ENCODE assay signal across 9 mouse cellular contexts in genomic region chr2:91327968-91328728, GRCm38 (mm10).
A peak's percentile ranks its signal among the peaks of the same experiment; 100 is the strongest.
DNase-seq lines count a peak whose midpoint lies in the region; ATAC-seq and TF ChIP-seq lines count a peak whose summit lies in the region.
"Had no signal": no experiment of that assay in that cellular context is flagged by ENCODE, and none has a peak within 500 bp of the region (broad histone marks: within the 10 kb centered on the region; RNA-seq: fewer than 3 reads in every experiment).

No protein-coding gene starts in this region.

- H3K4me3 ChIP-seq in megakaryocyte, embryonic 14.5 days (replicated peaks) = peak overlapping the region; percentile 33
- H3K4me3 ChIP-seq in forebrain, embryonic 11.5 days (ENCODE audit: low read depth, low read length) = no peak overlapping the region
- no peak overlapping the region for H3K4me3 ChIP-seq in kidney, adult 2 months (ENCODE audit: insufficient read depth, low read depth, low read length)
- H3K4me3 ChIP-seq in midbrain, embryonic 13.5 days (replicated peaks) = no peak overlapping the region
- H3K4me3 ChIP-seq: liver, embryonic 13.5 days had no signal

- no peak for ATAC-seq in megakaryocyte, adult 5-6 weeks (ENCODE audit: poor library complexity, severe bottlenecking)
- ATAC-seq in forebrain, embryonic 11.5 days (replicated peaks; ENCODE audit: low FRiP score) = peak; percentile 85
- ATAC-seq in midbrain, embryonic 13.5 days = peak; percentile 78
- ATAC-seq in inflammation-experienced regulatory T-cells, adult 6 months = no peak

- TF ChIP-seq CTCF in kidney, adult 2 months (conservative IDR thresholded peaks at IDR 0.05; ENCODE audit: insufficient read depth, insufficient read length, low read depth, low read length) = no peak

- peak overlapping the region; percentile 20; the same call in 1 of the 2 replicates for H3K4me2 ChIP-seq in forebrain, embryonic 11.5 days (ENCODE audit: low read depth, low read length, severe bottlenecking)
- H3K4me2 ChIP-seq in midbrain, embryonic 13.5 days (replicated peaks) = no peak overlapping the region
- H3K4me2 ChIP-seq: liver, embryonic 13.5 days had no signal

- H3K27me3 ChIP-seq in megakaryocyte, embryonic 14.5 days (replicated peaks) = peaks cover 33% of the 10 kb centered on the region
- no peaks in the 10 kb centered on the region for H3K27me3 ChIP-seq in forebrain, embryonic 11.5 days (ENCODE audit: control insufficient read depth, insufficient read depth, low read length)
- H3K27me3 ChIP-seq in kidney, adult 2 months (replicated peaks; ENCODE audit: control insufficient read depth, insufficient read depth, low read length) = no peaks in the 10 kb centered on the region
- 0 out of 2 replicates have a peak, but pooled peaks cover 4% of the 10 kb centered on the region for H3K27me3 ChIP-seq in midbrain, embryonic 13.5 days
- H3K27me3 ChIP-seq: liver, embryonic 13.5 days had no signal

- no peaks in the 10 kb centered on the region for H3K36me3 ChIP-seq in megakaryocyte, embryonic 14.5 days (replicated peaks; ENCODE audit: low read length)
- H3K36me3 ChIP-seq in forebrain, embryonic 11.5 days (ENCODE audit: control insufficient read depth, insufficient read depth, low read length) = no peaks in the 10 kb centered on the region
- no peaks in the 10 kb centered on the region for H3K36me3 ChIP-seq in kidney, adult 2 months (ENCODE audit: control insufficient read depth, insufficient read depth, low read length)
- no peaks in the 10 kb centered on the region for H3K36me3 ChIP-seq in midbrain, embryonic 13.5 days
- H3K36me3 ChIP-seq: liver, embryonic 13.5 days had no signal

- peak; percentile 74 for DNase-seq in forebrain, embryonic 11.5 days (ENCODE audit: low spot score)
- peak; percentile 73 for DNase-seq in kidney, adult 2 months
- no peak for DNase-seq in heart, adult 18-20 months
- no peak for DNase-seq in B cell, adult 2 months
- DNase-seq: liver, embryonic 13.5 days had no signal

- H3K9me3 ChIP-seq in megakaryocyte, embryonic 14.5 days = no peaks in the 10 kb centered on the region
- no peaks in the 10 kb centered on the region for H3K9me3 ChIP-seq in forebrain, embryonic 11.5 days (ENCODE audit: control insufficient read depth, low read length)
- H3K9me3 ChIP-seq in midbrain, embryonic 13.5 days = no peaks in the 10 kb centered on the region
- H3K9me3 ChIP-seq: liver, embryonic 13.5 days had no signal

- WGBS in forebrain, embryonic 11.5 days = 21% methylated on average over 12 of the region's 12 CpGs
- WGBS in kidney, adult 2 months = 39% methylated on average over 12 of the region's 12 CpGs
- 19% methylated on average over 12 of the region's 12 CpGs for WGBS in midbrain, embryonic 13.5 days

- H3K4me1 ChIP-seq in megakaryocyte, embryonic 14.5 days = peaks cover 5% of the 10 kb centered on the region; the same call in 1 of the 2 replicates
- H3K4me1 ChIP-seq in forebrain, embryonic 11.5 days (replicated peaks; ENCODE audit: control insufficient read depth, insufficient read depth, low read length) = peaks cover 31% of the 10 kb centered on the region
- peaks cover 7% of the 10 kb centered on the region for H3K4me1 ChIP-seq in kidney, adult 2 months (ENCODE audit: control insufficient read depth, insufficient read depth, low read length)
- peaks cover 50% of the 10 kb centered on the region for H3K4me1 ChIP-seq in midbrain, embryonic 13.5 days (replicated peaks)

- no peak for TF ChIP-seq POLR2A in kidney, adult 2 months (IDR thresholded peaks at IDR 0.05; ENCODE audit: low read depth, low read length)

- 0 out of 2 replicates have a peak overlapping the region, but pooled peaks have one; percentile 16 for H3K9ac ChIP-seq in forebrain, embryonic 11.5 days (ENCODE audit: low read length)
- peak overlapping the region; percentile 32; the same call in 1 of the 2 replicates for H3K9ac ChIP-seq in midbrain, embryonic 13.5 days (replicated peaks)
- H3K9ac ChIP-seq: liver, embryonic 13.5 days had no signal

- H3K27ac ChIP-seq in forebrain, embryonic 11.5 days (ENCODE audit: low read depth, low read length) = peak overlapping the region; percentile 89
- H3K27ac ChIP-seq in kidney, adult 2 months (ENCODE audit: insufficient read depth, low read depth, low read length) = no peak overlapping the region
- peak overlapping the region; percentile 81 for H3K27ac ChIP-seq in midbrain, embryonic 13.5 days
- H3K27ac ChIP-seq: liver, embryonic 13.5 days had no signal

Comparison
In these comparisons a context has a peak if more than half of its experiments do, and no peak if none do; other contexts are left out.
1. ATAC-seq: peak in forebrain, embryonic 11.5 days (single experiment) and midbrain, embryonic 13.5 days (single experiment); none in megakaryocyte, adult 5-6 weeks (single experiment) and inflammation-experienced regulatory T-cells, adult 6 months (single experiment).
2. DNase-seq: peak in forebrain, embryonic 11.5 days (single experiment) and kidney, adult 2 months (single experiment); none in heart, adult 18-20 months (0 of 2) and B cell, adult 2 months (0 of 2).